Comparison of ENCODE assay signal across 7 mouse cellular contexts in the genomic region with DNA sequence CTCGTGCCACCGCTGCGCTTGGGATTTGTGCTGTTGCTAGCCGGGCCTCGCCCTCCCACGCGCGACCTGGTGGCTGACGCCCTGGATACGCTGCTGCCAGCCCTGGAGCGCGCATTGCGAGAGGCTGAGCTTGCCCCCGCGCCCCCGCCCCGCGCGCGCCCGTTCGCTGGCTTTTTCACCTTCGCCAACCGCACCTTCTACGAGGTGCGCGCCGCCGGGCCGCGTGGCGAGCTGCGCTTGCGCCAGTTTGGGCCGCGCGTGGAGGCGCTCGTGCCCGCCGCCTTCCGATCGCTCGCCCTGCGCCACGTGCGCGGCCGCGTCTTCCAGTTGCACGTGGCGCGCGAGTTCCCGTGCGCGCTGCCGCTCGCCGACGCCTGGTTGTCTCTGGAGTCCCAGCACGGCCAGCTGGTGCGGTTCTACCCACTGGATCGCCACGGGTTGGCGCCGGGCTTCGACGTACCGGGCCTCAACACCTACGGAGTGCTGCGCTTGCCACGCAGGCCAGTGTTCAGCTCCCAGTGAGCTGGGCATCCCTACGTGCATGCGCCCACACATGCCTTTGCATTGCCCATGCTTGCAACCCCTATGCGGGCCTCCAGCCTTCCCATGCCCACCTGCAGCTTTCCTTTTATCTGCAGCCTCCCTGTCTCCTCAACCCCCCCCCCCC. TPM values are rescaled to one million over a fixed set of nuclear protein-coding genes. Genes with fewer than 3 reads are reported as not detected.
DNase-seq lines count a peak whose midpoint lies in the region; ATAC-seq lines count a peak whose summit lies in the region.

No protein-coding gene starts in this region.

- 2% methylated on average over 63 of the region's 76 CpGs for WGBS in midbrain, embryonic 13.5 days

- H3K4me3 ChIP-seq in midbrain, embryonic 13.5 days (replicated peaks) = peak overlapping the region; percentile 50

- no peaks in the 10 kb centered on the region for H3K36me3 ChIP-seq in midbrain, embryonic 13.5 days

- peak; percentile 70 for ATAC-seq in midbrain, embryonic 13.5 days

- 0 out of 2 replicates have a peak overlapping the region, but pooled peaks have one; percentile 21 for H3K27ac ChIP-seq in midbrain, embryonic 13.5 days

- no peaks in the 10 kb centered on the region for H3K9me3 ChIP-seq in midbrain, embryonic 13.5 days

- peak overlapping the region; percentile 77 for H3K4me2 ChIP-seq in midbrain, embryonic 13.5 days (replicated peaks)

- H3K9ac ChIP-seq in midbrain, embryonic 13.5 days (replicated peaks) = peak overlapping the region; percentile 67

- peaks cover 29% of the 10 kb centered on the region for H3K27me3 ChIP-seq in midbrain, embryonic 13.5 days

- peaks cover 25% of the 10 kb centered on the region for H3K4me1 ChIP-seq in midbrain, embryonic 13.5 days (replicated peaks)

- DNase-seq in lung, postnatal 10 days = peak; percentile 30
- no peak for DNase-seq in lung, postnatal 36 days
- peak; percentile 55 to 77 for DNase-seq in cerebellum, postnatal 4 days (ENCODE audit: low spot score in 2 of 2)
- peak; percentile 68 to 69 for DNase-seq in frontal cortex, postnatal 14 days (ENCODE audit: low spot score in 2 of 2)
- DNase-seq in layer of hippocampus, postnatal 36 days = peak; percentile 71 to 77
- DNase-seq in testis, postnatal 10 days (ENCODE audit: low spot score) = peak; percentile 69

RNA-seq across cellular contexts. Expression of gene Lactbl1, which starts 15.3 kb away (rescaled TPM):
- total RNA-seq in layer of hippocampus, postnatal 36 days (2021) = not detected
- polyA plus RNA-seq in midbrain, embryonic 13.5 days (2015; fragmentation: Nextera tagmentation; extraction: Ambion mirVana) = 0.09 TPM in 1 of 2 replicates, not detected in the other

RNA-seq across cellular contexts. Expression of gene Tex46, which starts 27.5 kb away (rescaled TPM):
- not detected for total RNA-seq in layer of hippocampus, postnatal 36 days (2021)
- polyA plus RNA-seq in midbrain, embryonic 13.5 days (2015; fragmentation: Nextera tagmentation; extraction: Ambion mirVana) = not detected in 2 replicates

RNA-seq across cellular contexts. Expression of gene Kdm1a, which starts 35.2 kb away (rescaled TPM):
- total RNA-seq in layer of hippocampus, postnatal 36 days (2021) = 10 to 100 TPM; 89.2 to 95.6 TPM
- 81.0 and 94.8 TPM in 2 replicates for polyA plus RNA-seq in midbrain, embryonic 13.5 days (2015; fragmentation: Nextera tagmentation; extraction: Ambion mirVana)
